Mouse (Mus musculus) bone marrow, adult 2 months (tissue): ENCODE data around the gene Psen1.

Experiments
- CTCF ChIP-seq: fragments of 200-500 bp; IDR thresholded peaks from 2 replicates; pipeline ENCODE4 v1.5.1; 2011; ENCODE audit warnings: low read length, control low read depth; ENCODE audit not compliant: control insufficient read depth, insufficient read depth
- POLR2A ChIP-seq: fragments of 200-500 bp; IDR thresholded peaks from 2 replicates; pipeline ENCODE4 v1.6.1; 2011; ENCODE audit warnings: low read depth, mild to moderate bottlenecking, control low read depth, low read length, borderline replicate concordance; ENCODE audit not compliant: control insufficient read depth

GRCm38 (mm10) chr12:83721281-83721680 lies 33.3 kb downstream of the Psen1 start:
- TF ChIP-seq CTCF (no peak), POLR2A (no peak)
